50 mouse cellular contexts compared by ENCODE assay signal in the genomic region with DNA sequence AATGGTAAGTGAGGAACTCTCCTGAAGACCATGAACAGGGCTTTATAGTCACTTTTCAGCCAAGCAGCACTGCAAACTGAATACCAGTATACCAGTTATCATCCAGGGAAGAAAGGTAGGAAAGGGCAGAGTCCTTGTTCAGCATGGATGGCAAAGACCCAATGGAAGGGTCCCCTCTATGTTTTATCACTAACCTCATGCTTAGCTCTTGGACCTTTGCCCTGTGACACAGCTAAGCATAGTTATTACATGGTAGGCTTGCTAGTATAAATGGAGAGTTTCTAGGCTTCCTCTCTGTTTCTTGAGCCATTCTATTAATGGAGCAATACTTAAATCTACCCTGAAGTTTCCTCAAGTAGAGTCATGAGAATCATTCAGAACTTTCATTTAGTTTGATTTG. TPM values are rescaled to one million over a fixed set of nuclear protein-coding genes. Genes with fewer than 3 reads are reported as not detected.
"Had no signal": no experiment of that assay in that cellular context is flagged by ENCODE, and none has a peak within 500 bp of the region (broad histone marks: within the 10 kb centered on the region; RNA-seq: fewer than 3 reads in every experiment).

No protein-coding gene starts in this region.

- H3K27me3 ChIP-seq: heart, embryonic 12.5 days; heart, embryonic 13.5 days; heart, embryonic 15.5 days; hindbrain, embryonic 12.5 days; hindbrain, embryonic 13.5 days; hindbrain, embryonic 15.5 days; kidney, embryonic 15.5 days had no signal

- ATAC-seq: hindbrain, embryonic 16.5 days; hindbrain, postnatal 0 days; inflammation-experienced regulatory T-cells, adult 6 months had no signal

- H3K9ac ChIP-seq: heart, embryonic 12.5 days; heart, embryonic 13.5 days; heart, embryonic 15.5 days; hindbrain, embryonic 12.5 days; hindbrain, embryonic 13.5 days; hindbrain, embryonic 14.5 days; hindbrain, embryonic 15.5 days; kidney, embryonic 15.5 days had no signal

- H3K4me1 ChIP-seq: heart, embryonic 10.5 days; heart, embryonic 12.5 days; heart, embryonic 13.5 days; heart, embryonic 15.5 days; hindbrain, embryonic 10.5 days; hindbrain, embryonic 12.5 days; hindbrain, embryonic 13.5 days; hindbrain, embryonic 15.5 days; kidney, embryonic 15.5 days had no signal

- H3K9me3 ChIP-seq: heart, embryonic 10.5 days; heart, embryonic 12.5 days; heart, embryonic 13.5 days; heart, embryonic 15.5 days; hindbrain, embryonic 10.5 days; hindbrain, embryonic 12.5 days; hindbrain, embryonic 13.5 days; hindbrain, embryonic 15.5 days; kidney, embryonic 15.5 days had no signal

- DNase-seq: heart, postnatal 10 days; heart, postnatal 14 days; heart, postnatal 36 days; heart, postnatal 4 days; kidney, adult 11 months; kidney, adult 18-20 months; kidney, adult 2 months; kidney, adult 8-10 months; kidney, adult 9 months; kidney, postnatal 10 days; kidney, postnatal 14 days; kidney, postnatal 25 days; kidney, postnatal 36 days; kidney, postnatal 4 days; layer of hippocampus, adult 9-11 months; layer of hippocampus, postnatal 36 days had no signal

- H3K4me3 ChIP-seq: heart, embryonic 10.5 days; heart, embryonic 12.5 days; heart, embryonic 13.5 days; heart, embryonic 15.5 days; hindbrain, embryonic 10.5 days; hindbrain, embryonic 12.5 days; hindbrain, embryonic 13.5 days; hindbrain, embryonic 15.5 days; kidney, embryonic 15.5 days; layer of hippocampus, adult 2 months; left cerebral cortex, adult 2 months had no signal

- H3K36me3 ChIP-seq: heart, embryonic 10.5 days; heart, embryonic 12.5 days; heart, embryonic 13.5 days; heart, embryonic 15.5 days; hindbrain, embryonic 10.5 days; hindbrain, embryonic 12.5 days; hindbrain, embryonic 13.5 days; hindbrain, embryonic 15.5 days; kidney, embryonic 15.5 days had no signal

- H3K27ac ChIP-seq: heart, embryonic 10.5 days; heart, embryonic 13.5 days; heart, embryonic 15.5 days; hindbrain, embryonic 10.5 days; hindbrain, embryonic 12.5 days; hindbrain, embryonic 13.5 days; hindbrain, embryonic 14.5 days; hindbrain, embryonic 15.5 days; hindbrain, postnatal 0 days; kidney, embryonic 15.5 days; kidney, postnatal 0 days; layer of hippocampus, adult 2 months; left cerebral cortex, adult 2 months had no signal

- H3K4me2 ChIP-seq: heart, embryonic 11.5 days; heart, embryonic 12.5 days; heart, embryonic 13.5 days; heart, embryonic 15.5 days; hindbrain, embryonic 12.5 days; hindbrain, embryonic 13.5 days; hindbrain, embryonic 14.5 days; hindbrain, embryonic 15.5 days; kidney, embryonic 15.5 days had no signal

RNA-seq across cellular contexts. Expression of gene Aadacl2, which starts 32.0 kb away (rescaled TPM):
- total RNA-seq: heart, adult 8-10 months; heart, postnatal 10 days; heart, postnatal 14 days; heart, postnatal 25 days; heart, postnatal 36 days; heart, postnatal 4 days; hematopoietic stem cell, adult 5-6 weeks; hindbrain, postnatal 0 days; layer of hippocampus, adult 18-20 months; layer of hippocampus, adult 2 months; layer of hippocampus, adult 8-10 months; layer of hippocampus, postnatal 10 days; layer of hippocampus, postnatal 14 days; layer of hippocampus, postnatal 25 days; layer of hippocampus, postnatal 36 days; left cerebral cortex, adult 18-20 months; left cerebral cortex, adult 2 months had no signal
- polyA plus RNA-seq: heart, embryonic 10.5 days; heart, embryonic 11.5 days; heart, embryonic 12.5 days; heart, embryonic 13.5 days; heart, embryonic 14.5 days; heart, embryonic 15.5 days; heart, embryonic 16.5 days; heart, postnatal 0 days; hindbrain, embryonic 10.5 days; hindbrain, embryonic 11.5 days; hindbrain, embryonic 12.5 days; hindbrain, embryonic 13.5 days; hindbrain, embryonic 14.5 days; hindbrain, embryonic 15.5 days; hindbrain, embryonic 16.5 days; hindbrain, postnatal 0 days; inflammation-experienced regulatory T-cells, adult 6 months; intestine, embryonic 14.5 days; kidney, adult 2 months; kidney, embryonic 14.5 days; kidney, embryonic 15.5 days; kidney, embryonic 16.5 days; kidney, postnatal 0 days; large intestine, adult 2 months had no signal

RNA-seq across cellular contexts. Expression of gene C130079G13Rik, which starts 49.6 kb away (rescaled TPM):
- total RNA-seq: heart, adult 8-10 months; heart, postnatal 10 days; heart, postnatal 14 days; heart, postnatal 25 days; heart, postnatal 36 days; heart, postnatal 4 days; hematopoietic stem cell, adult 5-6 weeks; hindbrain, postnatal 0 days; layer of hippocampus, adult 18-20 months; layer of hippocampus, adult 2 months; layer of hippocampus, adult 8-10 months; layer of hippocampus, postnatal 10 days; layer of hippocampus, postnatal 14 days; layer of hippocampus, postnatal 25 days; layer of hippocampus, postnatal 36 days; left cerebral cortex, adult 18-20 months; left cerebral cortex, adult 2 months had no signal
- polyA plus RNA-seq: heart, embryonic 10.5 days; heart, embryonic 11.5 days; heart, embryonic 12.5 days; heart, embryonic 13.5 days; heart, embryonic 14.5 days; heart, embryonic 15.5 days; heart, embryonic 16.5 days; heart, postnatal 0 days; hindbrain, embryonic 10.5 days; hindbrain, embryonic 11.5 days; hindbrain, embryonic 12.5 days; hindbrain, embryonic 13.5 days; hindbrain, embryonic 14.5 days; hindbrain, embryonic 15.5 days; hindbrain, embryonic 16.5 days; hindbrain, postnatal 0 days; inflammation-experienced regulatory T-cells, adult 6 months; intestine, embryonic 14.5 days; kidney, adult 2 months; kidney, embryonic 14.5 days; kidney, embryonic 15.5 days; kidney, embryonic 16.5 days; kidney, postnatal 0 days; large intestine, adult 2 months had no signal

RNA-seq across cellular contexts. Expression of gene Aadac, which starts 50.9 kb away (rescaled TPM):
- total RNA-seq: heart, adult 8-10 months; heart, postnatal 10 days; heart, postnatal 14 days; heart, postnatal 25 days; heart, postnatal 36 days; heart, postnatal 4 days; hematopoietic stem cell, adult 5-6 weeks; hindbrain, postnatal 0 days; layer of hippocampus, adult 18-20 months; layer of hippocampus, adult 2 months; layer of hippocampus, adult 8-10 months; layer of hippocampus, postnatal 10 days; layer of hippocampus, postnatal 14 days; layer of hippocampus, postnatal 25 days; layer of hippocampus, postnatal 36 days; left cerebral cortex, adult 18-20 months; left cerebral cortex, adult 2 months had no signal
- polyA plus RNA-seq: heart, embryonic 14.5 days; hindbrain, embryonic 10.5 days; hindbrain, embryonic 11.5 days; hindbrain, embryonic 12.5 days; hindbrain, embryonic 13.5 days; hindbrain, embryonic 14.5 days; hindbrain, embryonic 15.5 days; hindbrain, embryonic 16.5 days; hindbrain, postnatal 0 days; inflammation-experienced regulatory T-cells, adult 6 months had no signal
